Mouse (Mus musculus) neutrophil, adult 83 days (primary cell): ENCODE measurements around the gene Polr2j. TPM values are rescaled to one million over a fixed set of nuclear protein-coding genes. Genes with fewer than 3 reads are reported as not detected.

ENCODE experiments used
- total RNA-seq, 2 experiments: library from RNA; stranded (reverse); gene quantifications; one replicate each; pipeline ENCODE4 v1.2.4; 2023

Polr2j gene
- 10 to 100 TPM; 66.5 to 73.2 TPM for total RNA-seq

DNA sequence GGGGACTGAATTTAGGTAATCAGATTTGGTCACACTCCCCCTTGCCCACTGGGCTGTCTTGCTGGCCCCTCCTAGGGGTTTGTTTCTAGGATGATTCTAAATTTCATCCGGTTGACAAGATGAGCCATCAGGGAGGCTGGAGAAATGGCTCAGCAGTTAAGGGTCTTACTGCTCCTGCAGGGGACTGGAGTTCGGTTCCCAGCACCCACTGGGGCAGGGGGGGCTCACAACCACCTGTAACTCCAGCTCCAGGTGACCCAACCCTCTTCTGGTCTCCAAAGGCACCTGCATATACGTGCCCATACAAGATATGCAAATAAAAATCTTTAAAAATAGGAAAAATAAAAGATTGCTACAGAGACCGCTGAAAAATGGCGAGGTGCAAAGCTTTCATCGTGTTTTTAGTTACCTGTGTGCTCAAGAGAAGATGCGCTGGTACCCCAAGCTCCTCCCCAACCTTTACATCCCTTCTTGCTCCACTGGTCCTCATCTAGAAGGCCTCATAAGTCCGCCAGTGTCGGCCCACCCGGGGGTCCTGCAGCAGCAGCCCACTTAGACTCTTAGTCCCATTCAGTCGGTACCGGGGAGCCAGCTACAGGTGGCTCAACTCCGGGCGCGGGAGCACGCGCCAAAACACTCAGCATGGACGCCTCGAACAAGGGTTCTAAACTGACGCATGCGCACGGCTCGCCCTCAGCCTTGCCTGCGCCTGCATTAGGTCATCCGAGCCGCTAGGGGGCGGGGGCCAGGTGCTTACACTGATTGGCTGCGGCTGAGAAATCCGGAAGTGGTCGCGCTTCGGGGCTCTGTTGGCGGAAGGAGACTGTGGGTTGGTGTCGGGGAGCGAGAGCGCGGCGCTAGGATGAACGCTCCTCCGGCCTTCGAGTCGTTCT is at the start of gene Polr2j:
Gene Polr2j, plus strand, starts transcription at position 741 of the 893 bp plus-strand sequence.

DNA sequence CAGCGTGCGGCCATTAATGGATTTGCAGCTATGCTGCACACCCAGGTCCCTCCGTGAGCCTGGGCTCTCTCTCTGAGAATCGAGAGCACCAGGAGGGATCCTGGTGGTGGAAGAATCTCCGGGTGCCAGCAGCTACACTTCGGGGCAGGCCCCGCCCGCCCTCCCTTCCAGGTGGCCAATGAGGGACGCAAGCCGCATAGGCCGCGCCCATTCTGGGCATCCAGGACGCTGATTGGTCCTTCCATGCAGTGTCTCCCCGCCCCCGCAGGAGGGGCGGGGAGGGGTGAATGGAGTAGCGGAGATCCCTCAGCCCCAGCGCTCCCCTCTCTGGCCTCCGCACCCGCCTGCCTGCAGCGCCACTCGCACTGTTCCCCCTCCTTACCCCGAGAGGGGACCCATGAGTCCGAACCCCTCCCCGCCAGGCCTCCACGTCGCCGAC is 32.7 kb upstream of the Polr2j start, which contains the start of gene Rasa4:
Gene Rasa4, plus strand, starts transcription at position 248 of the 439 bp plus-strand sequence.

DNA sequence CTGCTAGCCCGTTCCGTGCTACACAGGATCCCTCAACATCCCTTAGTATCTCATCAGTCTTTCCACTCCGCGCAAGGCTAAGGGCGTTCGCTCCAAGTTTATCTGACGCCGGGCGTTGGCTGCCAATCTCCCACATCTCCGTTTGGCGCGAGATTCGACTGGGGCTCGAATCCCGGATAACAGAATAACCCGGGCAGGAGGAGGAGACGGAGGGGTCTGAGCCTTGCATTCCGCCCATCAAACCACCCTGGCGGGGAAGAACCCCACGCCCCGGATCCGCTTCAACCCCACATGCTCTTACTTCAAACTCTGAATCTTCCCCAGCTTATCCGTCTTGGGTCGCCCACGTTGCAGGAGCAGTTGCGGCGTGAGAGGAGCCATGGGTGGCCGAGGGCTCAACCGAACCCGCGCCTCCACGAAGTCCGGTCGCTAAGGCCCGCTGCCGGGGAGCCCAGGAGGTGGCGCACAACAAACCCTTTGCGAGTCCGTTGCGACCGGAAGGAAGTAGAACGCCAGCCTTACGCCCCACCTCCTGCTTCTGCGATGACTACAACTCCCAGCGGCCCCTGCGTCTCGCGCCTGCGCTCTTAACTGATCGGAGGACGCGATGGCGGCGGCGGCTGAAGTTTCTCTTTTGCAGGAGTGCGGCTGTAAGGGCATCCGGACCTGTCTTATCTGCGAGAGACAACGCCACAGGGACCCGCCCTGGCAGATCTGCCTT is 19.3 kb downstream of the Polr2j start, which contains the start of the genes Lrwd1 and Alkbh4:
Gene Lrwd1, minus strand, starts transcription at position 504 of the 721 bp plus-strand sequence.
Gene Alkbh4, plus strand, starts transcription at position 576 of the 721 bp plus-strand sequence.

GRCm38 (mm10) chr5:136170512-136171362 is 54.3 kb downstream of the Polr2j start, which contains the start of gene Orai2:
Gene Orai2 (minus strand): TSS chr5:136170713.

Other genes with a start within 250 kb of the Polr2j start
- gene Hspb1, start 228.7 kb upstream of the Polr2j start, total RNA-seq: not detected
- gene Ywhag, start 182.0 kb upstream of the Polr2j start, total RNA-seq: 100 to 1,000 TPM; 108 to 112 TPM
- gene Ssc4d, start 142.1 kb upstream of the Polr2j start, total RNA-seq: 1 to 10 TPM; 5.8 to 7.8 TPM
- not detected for gene Zp3, start 136.5 kb upstream of the Polr2j start, total RNA-seq
- 10 to 100 TPM; 16.0 to 16.8 TPM for gene Dtx2, start 121.8 kb upstream of the Polr2j start, total RNA-seq
- not detected for gene Upk3b, start 78.1 kb upstream of the Polr2j start, total RNA-seq
- not detected for gene Upk3bl, start 62.1 kb upstream of the Polr2j start, total RNA-seq
- gene Rasa4, start 32.7 kb upstream of the Polr2j start, total RNA-seq: 10 to 100 TPM; 26.6 to 29.9 TPM
- gene Lrwd1, start 19.4 kb downstream of the Polr2j start, total RNA-seq: 10 to 100 TPM; 41.1 to 41.6 TPM
- gene Alkbh4, start 19.5 kb downstream of the Polr2j start, total RNA-seq: 10 to 100 TPM; 17.0 to 17.3 TPM
- gene Orai2, start 54.1 kb downstream of the Polr2j start, total RNA-seq: 10 to 100 TPM; 69.8 to 71.9 TPM
- 10 to 100 TPM; 18.0 to 22.7 TPM for gene Prkrip1, start 82.3 kb downstream of the Polr2j start, total RNA-seq
- gene Sh2b2, start 129.9 kb downstream of the Polr2j start, total RNA-seq: 10 to 100 TPM; 15.4 to 20.4 TPM